Mouse (Mus musculus) heart, embryonic 12.5 days (tissue): Measurements from ENCODE around the gene Cirbp. TPM values are rescaled to one million over a fixed set of nuclear protein-coding genes. Genes with fewer than 3 reads are reported as not detected.

ENCODE experiments used
- ATAC-seq: fragments of 200-750 bp; cut with Nextera tagmentation; 2 replicates; pipeline ENCODE4 v1.8.0; 2017; ENCODE audit warnings: moderate TSS enrichment, moderate library complexity; ENCODE audit not compliant: insufficient number of reproducible peaks, low FRiP score
- H3K27ac ChIP-seq: fragments of 300-500 bp; sonication (generic); 2 replicates; pipeline ENCODE4 v1.5.1; 2016; ENCODE audit warnings: mild to moderate bottlenecking, moderate library complexity; ENCODE audit not compliant: poor library complexity, severe bottlenecking
- H3K27me3 ChIP-seq: fragments of 300-500 bp; sonication (generic); replicated peaks from 2 replicates; pipeline ENCODE4 v1.6.1; 2016; ENCODE audit warnings: mild to moderate bottlenecking, moderate library complexity
- H3K36me3 ChIP-seq: fragments of 300-500 bp; sonication (generic); 2 replicates; pipeline ENCODE4 v1.6.1; 2016; ENCODE audit warnings: mild to moderate bottlenecking, moderate library complexity
- H3K4me1 ChIP-seq: fragments of 300-500 bp; sonication (generic); replicated peaks from 2 replicates; pipeline ENCODE4 v1.6.1; 2016; ENCODE audit warnings: mild to moderate bottlenecking
- H3K4me2 ChIP-seq: fragments of 300-500 bp; sonication (generic); 2 replicates; pipeline ENCODE4 v1.6.1; 2016; ENCODE audit warnings: mild to moderate bottlenecking, moderate library complexity
- H3K4me3 ChIP-seq: fragments of 300-500 bp; sonication (generic); 2 replicates; pipeline ENCODE4 v1.5.1; 2016; ENCODE audit warnings: mild to moderate bottlenecking
- H3K9ac ChIP-seq: fragments of 300-500 bp; sonication (generic); 2 replicates; pipeline ENCODE4 v1.6.1; 2016; ENCODE audit warnings: mild to moderate bottlenecking, moderate library complexity
- H3K9me3 ChIP-seq: fragments of 300-500 bp; sonication (generic); replicated peaks from 2 replicates; pipeline ENCODE4 v1.6.1; 2016; ENCODE audit warnings: mild to moderate bottlenecking, moderate library complexity
- WGBS: fragments of 180-500 bp; shearing (Covaris S2); methylation state at CpG from one replicate; pipeline ENCODE4 v1.1.7; 2016; 5-methylcytosine and 5-hydroxymethylcytosine counted together
- polyA plus RNA-seq: library from polyadenylated mRNA; unstranded; fragments of >200 nt; fragmentation: Nextera tagmentation; extraction: Ambion mirVana; gene quantifications from 2 replicates; pipeline ENCODE4 v1.2.1, GENCODE M21; 2016

Cirbp gene
- polyA plus RNA-seq, 1 experiment from 2014 or later = 110 TPM

DNA sequence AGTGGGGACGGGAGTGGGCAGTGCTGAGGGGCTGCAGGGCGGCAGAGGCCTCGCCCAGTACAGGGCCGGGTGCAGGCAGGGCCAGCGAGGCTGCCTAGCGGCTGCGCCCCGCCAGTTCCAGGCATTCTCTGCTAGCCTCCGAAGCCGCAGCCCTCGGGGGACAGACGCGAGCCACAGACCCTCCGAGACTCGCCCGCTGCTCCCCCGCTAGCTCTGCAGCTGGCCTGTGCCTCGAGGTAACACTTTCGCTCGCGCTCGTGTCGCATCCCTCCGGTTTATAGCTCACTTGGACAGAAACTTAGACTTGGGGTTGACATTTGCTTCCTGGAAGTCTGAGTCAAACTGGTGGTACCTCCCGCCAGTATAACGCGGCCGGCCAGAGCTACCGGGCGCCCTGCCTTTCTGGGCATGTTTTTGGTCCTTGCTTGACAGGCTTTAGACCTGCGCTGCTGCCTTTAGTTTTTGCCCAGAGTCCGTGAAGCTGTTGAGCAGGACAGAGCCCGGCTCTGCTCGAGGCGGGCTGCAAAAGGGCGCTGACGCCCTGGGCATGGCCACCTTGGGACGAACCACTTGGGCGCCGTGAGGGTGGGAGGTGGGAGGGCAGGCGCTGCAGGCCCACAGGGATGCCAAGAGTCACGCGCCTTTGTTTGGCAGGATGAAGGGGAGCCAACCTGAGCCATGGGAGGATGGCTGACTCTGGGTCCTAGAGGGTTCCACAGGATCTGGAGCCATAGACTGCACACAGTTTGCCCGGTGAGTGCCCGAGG lies 6.2 kb downstream of the Cirbp start:
- H3K4me2 ChIP-seq = peak overlapping the region; percentile 69
- peak overlapping the region; percentile 80 for H3K27ac ChIP-seq
- H3K4me3 ChIP-seq = peak overlapping the region; percentile 57; the same call in 1 of the 2 replicates
- H3K4me1 ChIP-seq = peaks cover 45% of the 10 kb centered on the region
- H3K36me3 ChIP-seq = peaks cover 28% of the 10 kb centered on the region
- H3K9ac ChIP-seq = peak overlapping the region; percentile 58
- no peaks in the 10 kb centered on the region for H3K9me3 ChIP-seq
- H3K27me3 ChIP-seq = no peaks in the 10 kb centered on the region
- WGBS = 85% methylated on average over 45 of the region's 45 CpGs
- no peak for ATAC-seq

DNA sequence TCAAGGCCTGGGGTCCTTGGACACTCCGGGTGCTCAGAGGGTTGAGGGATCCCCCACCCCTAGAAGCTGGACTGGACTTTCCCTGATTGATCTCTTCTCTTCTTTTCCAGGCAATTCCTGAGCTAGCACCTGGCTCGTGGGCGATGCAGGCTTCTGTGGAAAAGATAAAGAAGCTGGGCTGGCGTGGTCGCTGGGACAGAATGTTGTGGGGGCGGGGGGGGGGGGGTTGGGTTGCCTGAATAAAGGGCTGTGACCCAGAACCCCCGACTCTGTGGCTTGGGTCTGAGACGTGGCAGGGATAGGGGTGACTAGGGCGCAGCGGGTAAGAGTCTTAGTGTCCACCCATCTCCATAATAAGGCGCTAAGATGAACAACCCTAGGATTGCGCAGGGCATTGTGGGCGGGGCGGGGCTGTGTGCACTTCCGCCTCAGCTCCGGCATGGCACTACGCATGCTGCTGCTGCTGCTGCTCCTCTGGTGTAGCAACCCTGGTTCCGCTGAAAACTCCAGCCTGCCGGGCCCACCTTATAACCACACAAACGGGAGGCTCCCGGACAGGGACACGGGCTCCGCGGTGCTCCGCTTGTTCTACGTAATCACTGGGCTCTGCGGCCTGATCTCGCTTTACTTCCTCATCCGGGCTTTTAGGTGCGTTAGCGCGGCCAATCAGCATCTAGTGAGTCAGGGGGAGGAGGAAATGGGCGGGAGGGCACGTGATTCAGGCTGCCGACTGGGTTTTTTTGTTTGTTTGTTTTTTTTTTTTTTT lies 6.9 kb downstream of the Cirbp start, which contains the start of gene 1600002K03Rik:
Gene 1600002K03Rik (plus strand): TSS at position 418 of the 766 bp plus-strand sequence.
- H3K27me3 ChIP-seq = no peaks in the 10 kb centered on the region
- H3K36me3 ChIP-seq = peaks cover 28% of the 10 kb centered on the region
- peaks cover 47% of the 10 kb centered on the region for H3K4me1 ChIP-seq
- 4% methylated on average over 35 of the region's 35 CpGs for WGBS
- peak within 1 kb of the TSS; percentile 58 for H3K9ac ChIP-seq
- ATAC-seq = peak; percentile 82
- H3K4me2 ChIP-seq = peak within 1 kb of the TSS; percentile 69
- peak within 1 kb of the TSS; percentile 80 for H3K27ac ChIP-seq
- peak within 1 kb of the TSS; percentile 57 for H3K4me3 ChIP-seq
- H3K9me3 ChIP-seq = no peaks in the 10 kb centered on the region

DNA sequence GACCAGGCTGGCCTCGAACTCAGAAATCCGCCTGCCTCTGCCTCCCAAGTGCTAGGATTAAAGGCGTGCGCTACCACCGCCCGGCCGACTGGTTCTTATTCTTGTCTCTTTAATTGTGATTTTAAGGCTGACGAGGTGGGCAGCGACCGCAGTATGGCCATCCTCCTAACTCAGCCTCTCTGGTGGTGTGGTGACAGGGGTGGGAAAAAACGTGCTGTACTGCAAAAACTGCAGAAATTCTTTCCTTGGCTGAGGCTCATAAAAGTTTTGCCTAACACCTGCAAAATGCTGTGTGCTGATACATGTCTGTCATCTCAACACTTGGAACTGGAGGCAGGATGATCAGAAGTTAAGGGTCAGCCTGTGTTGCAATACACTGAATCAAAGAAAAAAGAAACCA lies 7.6 kb downstream of the Cirbp start:
- Histone ChIP-seq H3K4me2 (peak overlapping the region; percentile 69), H3K27ac (peak overlapping the region; percentile 60), H3K36me3 (peaks cover 28% of the 10 kb centered on the region), H3K4me3 (peak overlapping the region; percentile 57), H3K4me1 (peaks cover 54% of the 10 kb centered on the region), H3K9me3 (no peaks in the 10 kb centered on the region), H3K27me3 (no peaks in the 10 kb centered on the region), H3K9ac (peak overlapping the region; percentile 58)
- WGBS = 6% methylated on average over 11 of the region's 11 CpGs
- no peak for ATAC-seq

DNA sequence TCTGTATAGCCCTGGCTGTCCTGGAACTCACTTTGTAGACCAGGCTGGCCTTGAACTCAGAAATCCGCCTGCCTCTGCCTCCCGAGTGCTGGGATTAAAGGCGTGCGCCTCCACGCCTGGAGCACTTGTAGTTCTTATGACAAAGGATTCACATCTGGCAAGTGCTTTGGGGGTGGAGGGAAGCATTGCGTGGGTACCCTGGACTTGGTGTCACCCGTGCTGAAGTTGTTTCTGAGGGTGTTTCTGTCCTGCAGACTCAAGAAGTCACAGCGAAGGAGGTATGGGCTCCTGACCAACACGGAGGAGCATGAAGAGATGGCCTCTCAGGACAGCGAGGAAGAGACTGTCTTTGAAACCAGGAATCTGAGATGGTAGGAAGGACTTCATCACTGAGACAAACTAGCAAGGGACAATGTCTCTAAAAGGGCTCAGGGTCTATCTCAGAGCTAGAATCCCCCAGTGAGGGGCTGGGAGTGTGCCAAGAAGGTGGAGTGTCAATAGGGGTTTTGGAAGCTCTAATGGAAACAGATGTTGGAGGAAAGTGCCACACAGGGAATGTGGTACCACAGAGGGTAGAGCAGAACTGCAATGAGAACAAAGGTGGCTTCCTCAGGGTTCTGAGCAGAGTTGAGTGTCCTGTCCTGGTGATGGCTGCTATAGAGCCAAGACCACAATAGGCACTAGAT lies 8.3 kb downstream of the Cirbp start:
- Histone ChIP-seq H3K4me3 (no peak overlapping the region), H3K9ac (no peak overlapping the region), H3K4me2 (no peak overlapping the region), H3K4me1 (peaks cover 52% of the 10 kb centered on the region), H3K27me3 (no peaks in the 10 kb centered on the region), H3K36me3 (peaks cover 28% of the 10 kb centered on the region), H3K9me3 (no peaks in the 10 kb centered on the region), H3K27ac (no peak overlapping the region)
- ATAC-seq = no peak
- 80% methylated on average over 10 of the region's 10 CpGs for WGBS

DNA sequence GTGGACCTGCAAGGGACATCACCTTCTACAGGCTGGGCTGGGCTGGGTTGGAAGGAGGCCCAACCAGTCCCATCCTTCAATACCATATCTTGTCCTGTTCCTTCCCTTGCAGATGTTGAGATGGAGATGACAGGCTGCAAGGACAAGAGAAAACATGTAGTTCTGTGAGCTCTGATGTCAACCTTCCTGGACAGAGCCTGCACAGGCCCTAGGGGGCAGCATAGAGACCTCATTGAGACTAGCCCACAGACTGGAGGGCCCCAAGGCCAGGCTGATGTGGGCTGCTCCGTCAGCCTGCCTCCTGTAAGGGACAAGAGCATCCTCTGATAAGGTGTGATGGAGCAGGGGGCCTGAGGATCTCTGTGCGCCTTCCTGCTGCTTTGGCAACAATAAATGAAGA lies 8.9 kb downstream of the Cirbp start:
- H3K4me1 ChIP-seq = peaks cover 51% of the 10 kb centered on the region
- H3K4me2 ChIP-seq = no peak overlapping the region
- H3K36me3 ChIP-seq = peaks cover 27% of the 10 kb centered on the region
- no peak overlapping the region for H3K9ac ChIP-seq
- WGBS = 37% methylated on average over 2 of the region's 2 CpGs
- no peaks in the 10 kb centered on the region for H3K9me3 ChIP-seq
- H3K27ac ChIP-seq = no peak overlapping the region
- no peak overlapping the region for H3K4me3 ChIP-seq
- ATAC-seq = no peak
- H3K27me3 ChIP-seq = no peaks in the 10 kb centered on the region

DNA sequence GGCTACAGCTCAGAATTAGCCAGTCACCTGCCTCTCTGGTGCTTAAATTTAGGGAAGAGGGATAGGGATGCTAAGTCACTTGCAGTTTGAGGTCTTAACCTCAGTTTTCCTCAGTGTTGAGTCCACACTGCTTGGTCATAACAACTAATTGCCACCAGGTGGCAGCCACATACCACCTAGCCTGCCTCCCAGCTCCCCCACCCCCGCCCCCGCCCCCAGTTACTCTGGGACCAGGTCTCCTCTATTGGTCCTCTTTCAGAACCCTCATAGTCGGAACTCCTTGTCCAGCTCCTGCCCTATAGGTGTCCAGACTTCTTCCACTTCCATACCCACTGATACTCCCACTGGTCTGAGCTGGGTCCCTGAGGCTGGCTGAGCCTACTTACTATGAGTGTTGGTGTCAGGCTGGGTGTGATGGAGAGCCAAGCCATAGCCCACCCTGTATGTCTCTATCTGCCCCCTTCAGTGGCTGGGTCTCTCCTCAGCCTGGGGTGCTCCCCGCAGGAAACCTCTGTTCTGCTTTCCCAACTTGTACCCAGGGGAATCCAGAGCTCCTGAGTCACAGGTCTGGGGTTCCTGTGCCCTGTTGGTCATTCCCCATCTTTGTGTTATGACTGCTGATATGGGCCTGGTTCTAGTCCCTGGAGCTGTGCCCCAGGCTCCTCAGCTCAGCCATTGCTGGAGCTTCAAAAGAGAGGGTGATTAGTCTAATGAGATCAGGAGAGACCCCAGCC lies 9.9 kb downstream of the Cirbp start:
- H3K27ac ChIP-seq = no peak overlapping the region
- ATAC-seq = no peak
- peaks cover 17% of the 10 kb centered on the region for H3K36me3 ChIP-seq
- H3K27me3 ChIP-seq = 0 out of 2 replicates have a peak, but pooled peaks cover 3% of the 10 kb centered on the region
- H3K9me3 ChIP-seq = no peaks in the 10 kb centered on the region
- H3K4me2 ChIP-seq = no peak overlapping the region
- peaks cover 51% of the 10 kb centered on the region for H3K4me1 ChIP-seq
- H3K4me3 ChIP-seq = no peak overlapping the region
- no peak overlapping the region for H3K9ac ChIP-seq
- 24% methylated on average over 4 of the region's 4 CpGs for WGBS

DNA sequence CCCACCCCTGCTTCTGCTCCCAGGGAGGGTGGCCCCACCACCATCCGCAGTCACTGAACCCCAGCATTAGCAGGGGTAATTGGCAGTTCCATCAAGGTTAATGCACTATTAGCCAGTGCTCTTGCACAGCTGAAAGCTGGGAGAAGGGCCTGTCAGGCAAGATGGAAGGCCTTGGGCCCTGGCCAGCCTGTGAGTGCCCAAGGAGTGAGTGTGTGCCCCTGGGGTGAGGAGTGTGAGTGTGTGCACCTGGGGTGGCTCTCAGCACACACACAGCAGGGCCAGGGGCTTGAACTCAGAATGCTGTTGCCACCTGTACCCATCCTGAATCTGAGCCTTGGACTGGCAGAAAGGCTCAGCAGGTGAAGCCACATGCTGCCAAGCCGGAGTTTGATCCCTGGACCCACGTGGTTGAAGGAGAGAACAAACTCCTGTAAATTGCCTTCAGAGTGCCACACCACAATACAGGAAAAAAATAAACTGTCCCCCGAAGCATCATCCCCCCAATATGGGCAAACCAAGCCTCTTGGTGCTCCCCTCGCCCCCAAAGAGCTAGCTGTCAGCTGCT lies 10.6 kb downstream of the Cirbp start:
- Histone ChIP-seq H3K27me3 (0 out of 2 replicates have a peak, but pooled peaks cover 3% of the 10 kb centered on the region), H3K4me1 (peaks cover 51% of the 10 kb centered on the region), H3K4me3 (no peak overlapping the region), H3K36me3 (peaks cover 10% of the 10 kb centered on the region), H3K9ac (no peak overlapping the region), H3K27ac (no peak overlapping the region), H3K9me3 (no peaks in the 10 kb centered on the region), H3K4me2 (no peak overlapping the region)
- no peak for ATAC-seq
- 81% methylated on average over 5 of the region's 5 CpGs for WGBS

DNA sequence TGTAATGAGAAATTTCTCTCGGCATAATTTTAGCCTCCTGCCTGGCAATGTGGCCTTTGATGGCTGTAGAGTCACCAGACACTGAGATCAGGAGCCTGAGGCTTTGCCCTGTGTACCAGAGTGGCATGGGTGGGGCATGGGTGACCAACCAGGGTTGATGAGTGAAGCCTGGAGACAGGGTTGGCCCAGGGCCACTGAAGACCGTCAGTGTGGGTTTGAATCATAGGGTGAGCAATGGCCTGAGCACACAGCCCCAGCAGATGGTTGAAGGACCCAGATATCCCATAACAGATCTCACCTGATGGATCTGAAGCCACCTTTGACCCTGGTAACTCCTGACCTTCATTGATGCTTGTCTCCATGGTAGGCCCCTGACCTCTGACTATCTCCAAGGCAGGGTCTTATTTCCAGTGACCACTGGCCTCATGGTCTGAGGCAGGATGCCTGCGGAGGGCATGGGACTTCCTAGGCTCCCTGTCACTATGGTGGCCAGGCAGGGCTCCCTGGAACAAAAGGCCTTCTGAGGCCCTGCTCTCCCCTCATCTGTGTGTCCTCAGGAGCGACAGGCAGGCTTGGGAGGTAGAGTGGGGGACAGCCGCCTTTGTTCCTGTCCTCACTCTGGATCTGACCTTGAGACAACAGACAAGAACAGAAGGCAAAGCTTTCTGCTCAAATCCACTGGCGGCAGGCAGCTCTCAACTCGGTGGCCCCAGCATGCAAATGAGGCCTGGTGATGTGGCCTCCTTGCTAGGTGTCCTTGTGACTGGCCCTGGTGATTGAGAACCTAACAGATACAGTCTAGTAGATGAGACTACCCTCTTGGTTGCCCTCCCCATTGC lies 11.9 kb downstream of the Cirbp start:
- no peaks in the 10 kb centered on the region for H3K9me3 ChIP-seq
- H3K27ac ChIP-seq = peak overlapping the region; percentile 65
- H3K27me3 ChIP-seq = 0 out of 2 replicates have a peak, but pooled peaks cover 3% of the 10 kb centered on the region
- H3K4me1 ChIP-seq = peaks cover 38% of the 10 kb centered on the region
- no peak overlapping the region for H3K4me2 ChIP-seq
- H3K4me3 ChIP-seq = no peak overlapping the region
- no peak for ATAC-seq
- 58% methylated on average over 7 of the region's 7 CpGs for WGBS
- H3K9ac ChIP-seq = 0 out of 2 replicates have a peak overlapping the region, but pooled peaks have one; percentile 46
- H3K36me3 ChIP-seq = no peaks in the 10 kb centered on the region

DNA sequence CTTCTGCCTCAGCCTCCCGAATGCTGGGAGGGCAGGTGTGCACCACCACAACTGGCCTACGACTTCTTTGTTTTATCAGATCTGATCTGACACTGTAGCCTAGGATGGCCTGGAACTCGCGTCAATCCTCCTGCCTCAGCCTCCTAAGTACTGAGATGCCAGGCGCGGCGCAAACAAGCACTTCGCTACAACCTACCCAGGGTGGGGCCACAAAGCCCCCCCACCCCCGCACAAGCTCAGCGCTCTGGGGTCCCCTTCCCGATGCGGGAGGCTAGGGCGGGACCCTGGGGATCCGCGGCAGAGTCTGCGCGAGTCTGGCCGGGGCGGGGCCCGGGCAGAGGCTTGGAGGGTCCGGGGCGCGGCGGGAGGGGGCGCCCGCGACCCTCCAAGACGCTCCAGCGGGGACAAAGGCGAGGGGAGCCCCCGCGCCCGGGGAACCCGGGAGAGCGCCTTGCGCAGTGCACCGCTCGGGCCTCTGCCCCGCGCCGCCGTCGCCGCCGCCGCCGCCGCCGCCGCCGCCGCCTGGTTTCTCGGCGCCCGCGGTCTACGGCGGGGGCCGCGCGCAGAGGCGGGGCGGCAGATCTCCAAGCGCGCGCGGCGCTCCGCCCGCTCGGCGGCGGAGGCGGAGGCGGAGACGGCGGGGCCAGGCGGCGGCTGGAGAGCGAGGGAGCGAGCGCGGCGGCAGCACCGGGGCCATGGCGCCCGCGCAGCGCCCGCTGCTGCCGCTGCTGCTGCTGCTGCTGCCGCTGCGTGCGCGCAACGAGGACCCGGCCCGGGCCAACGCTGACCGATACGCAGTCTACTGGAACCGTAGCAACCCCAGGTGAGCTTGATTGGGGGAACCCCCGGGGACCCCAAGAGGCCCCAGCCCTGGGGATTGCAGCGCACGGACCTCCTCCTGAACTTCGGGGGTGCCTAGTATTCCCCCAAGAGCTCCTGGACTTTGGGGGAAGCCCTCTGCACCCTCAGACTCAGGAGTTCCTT lies 13.6 kb downstream of the Cirbp start, which contains the start of gene Efna2:
Gene Efna2 (plus strand): TSS at position 415 of the 984 bp plus-strand sequence.
- Histone ChIP-seq H3K4me3 (peak within 1 kb of the TSS; percentile 74), H3K9me3 (no peaks in the 10 kb centered on the region), H3K36me3 (no peaks in the 10 kb centered on the region), H3K27ac (peak within 1 kb of the TSS; percentile 65), H3K27me3 (peaks cover 16% of the 10 kb centered on the region), H3K4me2 (peak within 1 kb of the TSS; percentile 73), H3K4me1 (peaks cover 37% of the 10 kb centered on the region), H3K9ac (peak within 1 kb of the TSS; percentile 77)
- 2% methylated on average over 103 of the region's 106 CpGs for WGBS
- ATAC-seq = peak; percentile 59
